Mouse (Mus musculus): ENCODE results near the gene Sspo. TPM values are rescaled to one million over a fixed set of nuclear protein-coding genes. Genes with fewer than 3 reads are reported as not detected.

The Sspo gene
- polyA plus RNA-seq (2015; fragmentation: Nextera tagmentation; extraction: Ambion mirVana), result 0.13 and 0.70 TPM in 2 replicates

DNA sequence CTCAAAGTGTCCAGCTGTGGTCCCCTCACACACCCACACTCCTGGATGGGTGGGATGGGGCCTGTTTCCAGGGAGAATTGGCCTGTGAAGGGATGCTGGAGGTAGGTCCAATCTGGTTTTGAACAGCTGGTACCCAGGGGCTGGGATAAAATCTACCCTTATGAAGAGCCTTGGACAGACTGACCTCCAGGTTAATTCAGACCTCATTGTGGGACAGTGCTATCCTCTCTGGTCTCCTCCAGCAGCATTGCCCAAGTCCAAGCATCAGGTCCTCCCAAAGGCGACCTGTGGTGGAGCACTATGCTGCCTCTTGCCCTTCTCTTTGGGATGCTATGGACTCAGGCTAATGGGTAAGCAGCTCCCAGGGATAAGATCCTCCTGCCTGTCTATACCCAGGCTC is at the start of gene Sspo:
Sspo (plus strand) TSS at position 301 of the 400 bp plus-strand sequence.
- no peak within 1 kb of the TSS for H3K27ac ChIP-seq (replicated peaks)
- H3K4me3 ChIP-seq, result no peak within 1 kb of the TSS
- H3K9me3 ChIP-seq, result no peaks in the 10 kb centered on the region
- no peak within 1 kb of the TSS for H3K9ac ChIP-seq (replicated peaks)
- H3K36me3 ChIP-seq, result no peaks in the 10 kb centered on the region
- WGBS, result 93% methylated on average over 1 of the region's 1 CpGs
- ATAC-seq (replicated peaks), result no peak
- H3K4me2 ChIP-seq (replicated peaks), result no peak within 1 kb of the TSS
- no peaks in the 10 kb centered on the region for H3K27me3 ChIP-seq
- peaks cover 23% of the 10 kb centered on the region for H3K4me1 ChIP-seq

DNA sequence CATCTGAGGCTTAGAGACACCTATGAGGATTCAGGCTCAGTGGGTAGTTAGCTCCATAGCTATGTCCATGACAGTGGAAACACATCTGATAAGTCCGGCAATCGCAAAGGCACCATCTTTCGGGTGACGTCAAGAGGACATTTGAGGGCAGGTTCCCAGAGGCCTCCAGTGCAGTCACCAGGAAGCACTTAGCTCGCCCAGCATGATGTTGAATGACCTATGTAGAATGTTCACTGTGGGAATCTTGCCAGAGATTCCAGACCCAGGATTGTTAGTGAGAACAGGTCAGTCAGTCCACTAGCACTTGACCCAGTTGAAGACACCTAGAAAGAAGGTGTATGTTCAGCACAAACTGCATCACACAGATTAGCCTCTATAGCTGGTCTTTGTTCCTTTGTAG is 48.1 kb upstream of the Sspo start:
- H3K4me3 ChIP-seq, result no peak overlapping the region
- WGBS, result 92% methylated on average over 5 of the region's 5 CpGs
- H3K4me1 ChIP-seq, result peaks cover 21% of the 10 kb centered on the region
- H3K27me3 ChIP-seq, result no peaks in the 10 kb centered on the region
- peaks cover 9% of the 10 kb centered on the region for H3K36me3 ChIP-seq
- H3K9me3 ChIP-seq, result no peaks in the 10 kb centered on the region
- H3K4me2 ChIP-seq (replicated peaks), result no peak overlapping the region
- H3K27ac ChIP-seq (replicated peaks), result no peak overlapping the region
- ATAC-seq (replicated peaks), result no peak
- H3K9ac ChIP-seq (replicated peaks), result no peak overlapping the region

DNA sequence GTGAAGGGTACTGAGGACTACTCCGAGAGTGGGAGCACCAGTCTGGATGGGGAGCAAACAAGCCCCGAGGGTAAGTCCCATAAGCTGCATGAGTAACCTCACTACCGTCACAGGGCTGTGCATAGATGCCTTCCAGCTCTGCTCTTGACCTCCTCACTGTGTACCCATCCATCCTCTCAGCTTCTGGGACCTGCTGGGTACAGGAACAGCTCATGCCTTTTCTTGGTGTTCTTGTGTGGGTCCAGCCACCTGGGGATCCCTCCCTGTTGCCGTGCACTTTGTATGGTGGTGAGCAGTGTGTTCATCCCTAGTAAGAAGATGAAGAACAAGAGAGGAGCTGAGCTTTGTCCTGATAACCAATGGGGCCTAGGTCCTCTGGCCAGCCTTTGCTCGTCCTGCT is 44.0 kb upstream of the Sspo start:
- H3K4me2 ChIP-seq (replicated peaks), result no peak overlapping the region
- H3K36me3 ChIP-seq, result peaks cover 48% of the 10 kb centered on the region
- WGBS, result 97% methylated on average over 5 of the region's 5 CpGs
- H3K9me3 ChIP-seq, result no peaks in the 10 kb centered on the region
- no peak for ATAC-seq (replicated peaks)
- no peak overlapping the region for H3K9ac ChIP-seq (replicated peaks)
- H3K4me3 ChIP-seq, result no peak overlapping the region
- H3K4me1 ChIP-seq, result no peaks in the 10 kb centered on the region
- no peak overlapping the region for H3K27ac ChIP-seq (replicated peaks)
- H3K27me3 ChIP-seq, result no peaks in the 10 kb centered on the region

DNA sequence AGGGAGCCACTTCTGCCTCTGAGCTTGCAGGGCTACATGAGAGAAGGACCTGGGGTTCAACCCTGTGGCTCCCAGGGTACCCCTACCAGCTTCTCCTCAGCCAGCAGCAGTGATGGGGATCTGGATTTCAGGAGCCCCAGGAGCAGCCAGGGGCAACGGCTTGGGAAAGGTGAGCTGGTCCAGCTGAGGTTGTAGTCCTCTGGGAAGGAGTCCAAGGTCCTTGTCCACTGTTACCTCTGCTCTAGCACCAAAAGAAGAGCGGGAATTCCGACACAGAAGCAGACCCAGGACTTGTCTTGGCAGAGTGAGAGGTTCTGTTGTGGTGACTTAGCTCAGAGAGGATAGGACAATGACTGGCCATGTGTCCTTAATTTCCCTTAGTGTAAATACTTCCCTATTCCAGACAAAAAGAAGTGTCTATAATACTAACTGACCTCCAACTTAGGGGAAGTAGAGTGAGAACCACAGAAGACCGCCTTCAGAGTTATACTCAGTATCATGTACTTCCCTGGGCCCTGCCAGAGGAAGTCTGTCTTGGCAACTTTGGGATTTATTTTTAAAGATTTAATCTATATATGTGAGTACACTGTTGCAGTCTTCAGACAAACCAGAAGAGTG is 38.2 kb upstream of the Sspo start:
- Histone ChIP-seq H3K27me3 (no peaks in the 10 kb centered on the region), H3K4me2 (replicated peaks) (no peak overlapping the region), H3K36me3 (peaks cover 91% of the 10 kb centered on the region), H3K9me3 (no peaks in the 10 kb centered on the region), H3K4me3 (no peak overlapping the region), H3K27ac (replicated peaks) (no peak overlapping the region), H3K9ac (replicated peaks) (no peak overlapping the region), H3K4me1 (no peaks in the 10 kb centered on the region)
- WGBS, result 92% methylated on average over 4 of the region's 4 CpGs
- no peak for ATAC-seq (replicated peaks)

DNA sequence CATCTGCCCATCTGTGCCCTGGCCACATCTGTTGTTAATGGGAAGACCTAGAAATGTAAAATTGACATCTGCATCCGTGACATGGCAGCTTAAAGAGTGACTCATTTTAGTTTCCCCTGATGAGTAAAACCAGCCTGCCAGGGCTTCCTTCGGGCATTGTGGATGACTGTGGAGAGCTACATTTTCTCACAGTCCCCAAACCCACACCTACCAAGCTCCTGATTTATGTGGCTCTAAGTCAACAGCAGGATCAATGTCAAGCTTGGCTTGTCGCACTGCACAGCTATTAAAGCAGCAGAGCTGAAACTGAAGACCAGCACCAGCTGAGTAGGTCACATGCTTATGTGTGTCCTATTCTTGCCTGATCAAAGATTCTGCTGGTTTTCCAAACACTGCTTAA is 37.5 kb upstream of the Sspo start:
- Histone ChIP-seq H3K9me3 (no peaks in the 10 kb centered on the region), H3K4me1 (no peaks in the 10 kb centered on the region), H3K4me2 (replicated peaks) (no peak overlapping the region), H3K27ac (replicated peaks) (no peak overlapping the region), H3K36me3 (peaks cover 91% of the 10 kb centered on the region), H3K4me3 (no peak overlapping the region), H3K27me3 (no peaks in the 10 kb centered on the region), H3K9ac (replicated peaks) (no peak overlapping the region)
- no peak for ATAC-seq (replicated peaks)
- WGBS, result 85% methylated on average over 3 of the region's 3 CpGs

DNA sequence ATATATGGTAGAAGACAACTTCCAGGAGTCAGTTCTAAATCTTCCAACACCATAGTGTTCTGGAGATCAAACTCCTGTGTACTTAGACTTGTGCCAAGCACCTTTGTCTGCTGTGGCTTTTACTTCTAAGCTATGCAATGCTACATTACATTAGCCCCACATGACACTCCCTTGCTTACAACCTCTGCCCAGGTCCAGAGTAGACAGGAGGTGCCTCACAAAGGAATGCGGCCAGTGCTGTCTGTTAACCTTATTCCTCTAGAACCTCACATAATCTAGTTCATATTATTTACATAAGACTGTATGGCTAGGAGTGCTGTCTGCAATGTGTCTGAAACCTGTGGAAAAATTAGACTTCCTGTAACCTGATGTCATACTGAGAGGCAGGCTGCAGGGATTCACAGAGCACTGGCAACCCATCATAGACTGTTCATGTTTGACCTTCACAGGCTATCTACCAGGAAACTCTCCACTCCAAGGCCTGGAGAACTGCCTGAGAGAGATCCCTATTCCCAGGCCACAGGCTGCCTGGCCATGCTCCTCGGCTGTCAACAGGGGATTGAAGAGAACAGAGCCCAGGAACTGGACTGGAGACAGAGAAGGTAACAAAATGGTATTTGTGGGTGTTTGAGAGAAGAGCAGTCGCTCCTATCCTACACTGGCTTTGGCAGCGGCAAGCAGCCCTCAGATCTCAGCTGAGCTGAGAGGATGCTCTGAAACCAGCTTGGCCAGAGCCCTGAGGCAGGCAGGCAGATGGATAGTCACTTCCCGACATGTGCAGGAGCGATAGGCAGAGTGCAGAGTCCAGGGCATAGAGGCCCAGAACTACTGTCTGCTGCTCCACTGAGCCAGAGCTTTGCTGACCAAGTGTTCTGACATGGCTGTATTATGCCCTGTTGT is 36.6 kb upstream of the Sspo start:
- ATAC-seq (replicated peaks), result no peak
- no peak overlapping the region for H3K4me2 ChIP-seq (replicated peaks)
- no peaks in the 10 kb centered on the region for H3K4me1 ChIP-seq
- H3K36me3 ChIP-seq, result peaks cover 91% of the 10 kb centered on the region
- no peak overlapping the region for H3K9ac ChIP-seq (replicated peaks)
- no peak overlapping the region for H3K27ac ChIP-seq (replicated peaks)
- 95% methylated on average over 6 of the region's 6 CpGs for WGBS
- H3K9me3 ChIP-seq, result no peaks in the 10 kb centered on the region
- H3K27me3 ChIP-seq, result no peaks in the 10 kb centered on the region
- H3K4me3 ChIP-seq, result no peak overlapping the region

DNA sequence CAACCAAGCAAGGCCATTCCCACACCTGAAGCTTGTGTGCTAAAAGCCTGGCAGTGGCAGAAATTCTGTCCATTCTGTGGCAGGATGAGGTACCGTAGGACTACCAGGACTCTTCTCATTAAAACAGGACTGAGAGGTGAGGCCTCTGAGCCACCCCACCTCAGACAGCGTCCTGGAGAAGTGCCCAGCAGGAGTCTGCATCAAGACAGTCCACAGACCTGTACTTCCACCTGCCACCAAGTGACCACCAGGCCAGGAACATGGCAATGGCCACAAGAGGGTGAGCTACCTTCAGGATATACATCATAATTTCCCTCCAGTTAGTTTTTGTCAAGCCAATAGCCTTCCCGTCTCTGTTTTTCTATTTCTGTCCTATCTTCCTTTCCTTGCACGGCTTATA is 35.9 kb upstream of the Sspo start:
- Histone ChIP-seq H3K36me3 (peaks cover 92% of the 10 kb centered on the region), H3K9me3 (no peaks in the 10 kb centered on the region), H3K4me2 (replicated peaks) (no peak overlapping the region), H3K4me1 (no peaks in the 10 kb centered on the region), H3K4me3 (no peak overlapping the region), H3K9ac (replicated peaks) (no peak overlapping the region), H3K27me3 (no peaks in the 10 kb centered on the region), H3K27ac (replicated peaks) (no peak overlapping the region)
- no peak for ATAC-seq (replicated peaks)
- 94% methylated on average over 4 of the region's 4 CpGs for WGBS

DNA sequence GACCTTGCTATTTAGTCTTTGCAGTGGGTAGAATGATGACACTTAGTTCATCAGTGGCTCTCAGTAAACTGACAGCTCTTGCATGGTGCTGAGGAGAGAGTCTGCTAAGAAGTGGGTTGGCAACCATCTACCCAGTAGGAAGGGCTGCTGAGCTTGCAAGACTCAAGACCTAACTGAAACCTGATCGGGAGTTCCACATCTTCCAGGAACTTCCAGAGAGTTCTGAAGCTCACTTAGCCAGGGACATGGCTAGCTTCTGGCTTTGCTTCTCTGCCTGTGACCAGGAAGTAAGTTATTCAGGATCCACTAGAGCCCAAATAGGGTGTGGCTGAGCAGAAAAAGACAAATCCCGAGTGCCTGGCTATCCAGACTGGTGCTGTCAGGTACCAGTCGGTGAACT is 35.4 kb upstream of the Sspo start:
- H3K9me3 ChIP-seq, result no peaks in the 10 kb centered on the region
- no peak for ATAC-seq (replicated peaks)
- no peak overlapping the region for H3K9ac ChIP-seq (replicated peaks)
- H3K4me3 ChIP-seq, result no peak overlapping the region
- H3K36me3 ChIP-seq, result peaks cover 92% of the 10 kb centered on the region
- H3K4me2 ChIP-seq (replicated peaks), result no peak overlapping the region
- H3K27me3 ChIP-seq, result no peaks in the 10 kb centered on the region
- 85% methylated on average over 3 of the region's 3 CpGs for WGBS
- H3K27ac ChIP-seq (replicated peaks), result no peak overlapping the region
- H3K4me1 ChIP-seq, result no peaks in the 10 kb centered on the region

DNA sequence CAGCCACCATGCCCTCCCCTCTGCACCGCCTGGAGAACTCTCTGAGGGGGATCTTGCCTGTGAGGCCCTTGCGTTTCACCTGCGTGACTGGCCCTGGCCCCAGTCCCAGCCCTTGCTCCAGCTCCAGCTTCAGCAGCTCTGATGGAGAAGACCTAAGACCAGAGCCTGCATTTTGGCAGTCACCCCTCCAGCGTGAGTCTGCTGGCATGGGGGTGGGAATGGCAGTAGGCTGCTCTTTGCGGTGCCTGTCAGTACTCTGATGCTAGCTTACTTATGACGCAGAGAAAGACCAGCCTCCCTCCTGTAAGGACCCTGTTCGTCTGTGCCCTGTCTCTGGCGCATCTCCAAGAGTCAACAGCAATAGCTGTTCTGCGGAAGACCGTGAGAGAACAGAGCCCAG is 34.9 kb upstream of the Sspo start:
- Histone ChIP-seq H3K27me3 (no peaks in the 10 kb centered on the region), H3K4me3 (no peak overlapping the region), H3K27ac (replicated peaks) (no peak overlapping the region), H3K9me3 (no peaks in the 10 kb centered on the region), H3K36me3 (peaks cover 91% of the 10 kb centered on the region), H3K4me1 (no peaks in the 10 kb centered on the region), H3K9ac (replicated peaks) (no peak overlapping the region), H3K4me2 (replicated peaks) (no peak overlapping the region)
- no peak for ATAC-seq (replicated peaks)
- WGBS, result 78% methylated on average over 10 of the region's 10 CpGs

DNA sequence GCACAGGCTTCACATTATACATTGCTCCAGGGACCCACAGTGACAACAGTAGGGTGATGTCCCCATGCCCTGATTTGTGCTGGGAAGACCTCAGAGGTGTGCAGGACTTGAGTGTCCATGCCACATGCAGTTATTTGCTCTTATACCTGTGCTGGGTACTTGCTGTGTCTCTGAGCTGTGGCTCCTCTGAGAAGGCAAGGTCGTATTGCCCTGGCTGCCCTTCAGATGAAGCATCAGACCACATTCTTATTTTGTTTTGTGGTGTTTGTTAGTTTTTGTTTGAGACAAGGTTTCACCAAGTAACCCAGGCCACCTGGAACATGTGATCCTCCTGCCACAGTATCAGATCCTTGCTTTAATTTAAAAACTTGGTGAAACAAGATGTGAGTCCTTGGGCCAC is 33.1 kb upstream of the Sspo start:
- H3K27me3 ChIP-seq, result no peaks in the 10 kb centered on the region
- WGBS, result 91% methylated on average over 1 of the region's 1 CpGs
- H3K27ac ChIP-seq (replicated peaks), result no peak overlapping the region
- no peak overlapping the region for H3K9ac ChIP-seq (replicated peaks)
- no peak for ATAC-seq (replicated peaks)
- H3K4me3 ChIP-seq, result no peak overlapping the region
- H3K36me3 ChIP-seq, result peaks cover 81% of the 10 kb centered on the region
- H3K4me2 ChIP-seq (replicated peaks), result no peak overlapping the region
- no peaks in the 10 kb centered on the region for H3K9me3 ChIP-seq
- no peaks in the 10 kb centered on the region for H3K4me1 ChIP-seq

DNA sequence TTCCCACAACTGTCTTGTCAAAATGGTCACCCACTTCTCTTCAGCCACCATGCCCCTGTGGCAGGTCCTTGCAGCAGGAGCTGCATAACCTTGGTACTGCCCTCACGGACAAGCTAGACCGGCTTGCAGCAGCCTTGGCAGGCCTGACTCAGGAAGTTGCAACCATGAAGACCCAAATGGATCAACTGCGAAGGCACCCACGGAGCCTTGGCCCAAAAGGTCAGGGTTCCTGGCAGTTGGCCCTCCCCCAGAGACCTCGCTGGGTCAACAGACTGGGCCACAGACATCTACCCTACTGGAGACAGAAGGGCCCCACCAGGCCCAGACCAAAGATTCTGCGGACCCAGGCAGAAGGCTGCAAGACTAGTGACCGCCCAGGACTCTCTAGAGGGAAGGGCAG is 32.4 kb upstream of the Sspo start:
- no peak overlapping the region for H3K9ac ChIP-seq (replicated peaks)
- no peaks in the 10 kb centered on the region for H3K4me1 ChIP-seq
- H3K4me3 ChIP-seq, result no peak overlapping the region
- H3K27me3 ChIP-seq, result no peaks in the 10 kb centered on the region
- 92% methylated on average over 7 of the region's 7 CpGs for WGBS
- H3K27ac ChIP-seq (replicated peaks), result no peak overlapping the region
- H3K36me3 ChIP-seq, result peaks cover 74% of the 10 kb centered on the region
- no peaks in the 10 kb centered on the region for H3K9me3 ChIP-seq
- no peak overlapping the region for H3K4me2 ChIP-seq (replicated peaks)
- ATAC-seq (replicated peaks), result no peak

DNA sequence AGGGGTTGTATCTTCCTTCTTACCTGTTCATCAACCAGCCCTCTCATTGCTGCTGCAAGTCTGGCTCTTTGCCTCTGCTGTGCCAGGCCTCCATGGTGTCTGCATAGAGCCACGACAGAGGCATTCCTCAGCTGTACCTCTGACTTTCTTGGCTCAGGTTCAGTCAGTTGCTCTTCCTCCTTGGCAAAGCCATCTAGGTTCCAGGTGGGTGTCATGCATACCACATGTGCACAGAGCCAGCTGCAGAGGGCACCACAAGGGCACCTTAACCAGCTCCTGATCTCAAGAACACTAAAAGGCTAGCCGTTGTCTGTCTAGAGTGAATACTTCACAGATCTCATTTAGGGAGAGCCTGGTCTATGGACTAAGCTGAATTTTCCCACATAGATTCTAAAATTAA is 31.5 kb upstream of the Sspo start:
- no peak overlapping the region for H3K27ac ChIP-seq (replicated peaks)
- no peak for ATAC-seq (replicated peaks)
- 91% methylated on average over 2 of the region's 2 CpGs for WGBS
- no peak overlapping the region for H3K4me3 ChIP-seq
- H3K4me1 ChIP-seq, result no peaks in the 10 kb centered on the region
- no peaks in the 10 kb centered on the region for H3K27me3 ChIP-seq
- H3K36me3 ChIP-seq, result peaks cover 70% of the 10 kb centered on the region
- no peaks in the 10 kb centered on the region for H3K9me3 ChIP-seq
- no peak overlapping the region for H3K4me2 ChIP-seq (replicated peaks)
- no peak overlapping the region for H3K9ac ChIP-seq (replicated peaks)

Data from forebrain, embryonic 15.5 days (tissue).